Mouse (Mus musculus): ENCODE results near the gene Cavin1.

GRCm38 (mm10) chr11:100958613-100959463 lies 11.8 kb downstream of the Cavin1 start:
- TF ChIP-seq MXI1 (IDR thresholded peaks at IDR 0.05; ENCODE audit: low read depth, low read length) (no peak), RCOR1 (conservative IDR thresholded peaks at IDR 0.05; ENCODE audit: low read depth, low read length) (no peak), E2F4 (IDR thresholded peaks at IDR 0.05; ENCODE audit: insufficient replicate concordance, low read depth, low read length) (no peak), CTCF (conservative IDR thresholded peaks at IDR 0.05 in 1 of 2, IDR thresholded peaks at IDR 0.05 in 1 of 2; ENCODE audit: low read depth in 2 of 2, low read length in 2 of 2) (no peak), PAX5 (IDR thresholded peaks at IDR 0.05; ENCODE audit: low read length) (no peak), TCF12 (IDR thresholded peaks at IDR 0.05; ENCODE audit: low read depth, low read length) (no peak), MYC (IDR thresholded peaks at IDR 0.05; ENCODE audit: low read depth, low read length) (no peak), ZMIZ1 (IDR thresholded peaks at IDR 0.05; ENCODE audit: low read depth, low read length) (no peak), POLR2A (IDR thresholded peaks at IDR 0.05; ENCODE audit: low read depth, low read length) (no peak), EP300 (IDR thresholded peaks at IDR 0.05; ENCODE audit: low read length) (no peak), HCFC1 (IDR thresholded peaks at IDR 0.05; ENCODE audit: low read depth, low read length) (no peak)

All from CH12.LX (cell line).